Mouse (Mus musculus) ovary, postnatal 10 days (tissue): ENCODE data around the gene Slc9a9.

Experiments used
- DNase-seq: peaks from one replicate; pipeline ENCODE4 v3.0.0; 2022; ENCODE audit warnings: low spot score

Slc9a9 gene

DNA sequence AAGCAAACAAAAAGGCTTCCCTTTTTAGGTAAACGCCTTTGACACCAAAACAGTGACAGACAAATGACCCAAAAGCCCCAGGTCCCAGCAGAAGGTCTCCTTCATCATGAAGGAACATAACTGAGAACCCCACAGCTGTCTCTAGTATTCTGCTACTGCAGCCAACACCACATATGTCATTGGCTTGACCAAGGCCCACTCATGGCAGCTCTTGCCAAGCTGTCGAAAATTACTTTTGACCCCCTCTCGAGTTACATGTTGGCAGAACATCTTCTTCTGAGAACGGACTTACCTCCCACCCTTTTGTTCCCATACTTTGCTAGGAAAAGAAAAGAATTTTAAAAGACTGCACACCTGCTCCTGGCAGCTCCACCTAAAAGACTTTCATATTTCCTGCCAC, 488.2 kb downstream of the Slc9a9 start:
- DNase-seq = no peak

DNA sequence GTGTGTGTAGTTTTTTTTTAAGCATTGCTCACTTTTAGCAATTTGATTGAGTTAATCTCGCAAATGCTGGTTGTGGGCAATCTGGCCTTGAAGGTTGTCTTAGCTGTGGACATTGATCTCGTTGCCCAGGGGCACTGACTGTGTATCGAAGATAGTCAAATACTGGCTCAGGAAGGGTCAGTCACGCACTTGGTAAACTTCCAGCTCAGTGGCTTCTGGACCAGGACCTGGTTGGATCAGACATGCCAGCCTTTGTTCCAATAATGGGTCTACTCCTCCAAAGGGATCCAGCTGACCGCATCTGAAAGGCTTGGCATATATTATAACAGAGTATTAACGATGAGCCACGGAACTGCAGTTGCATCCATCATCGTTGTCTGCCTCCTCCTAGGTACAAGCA, 489.2 kb downstream of the Slc9a9 start:
- no peak for DNase-seq

DNA sequence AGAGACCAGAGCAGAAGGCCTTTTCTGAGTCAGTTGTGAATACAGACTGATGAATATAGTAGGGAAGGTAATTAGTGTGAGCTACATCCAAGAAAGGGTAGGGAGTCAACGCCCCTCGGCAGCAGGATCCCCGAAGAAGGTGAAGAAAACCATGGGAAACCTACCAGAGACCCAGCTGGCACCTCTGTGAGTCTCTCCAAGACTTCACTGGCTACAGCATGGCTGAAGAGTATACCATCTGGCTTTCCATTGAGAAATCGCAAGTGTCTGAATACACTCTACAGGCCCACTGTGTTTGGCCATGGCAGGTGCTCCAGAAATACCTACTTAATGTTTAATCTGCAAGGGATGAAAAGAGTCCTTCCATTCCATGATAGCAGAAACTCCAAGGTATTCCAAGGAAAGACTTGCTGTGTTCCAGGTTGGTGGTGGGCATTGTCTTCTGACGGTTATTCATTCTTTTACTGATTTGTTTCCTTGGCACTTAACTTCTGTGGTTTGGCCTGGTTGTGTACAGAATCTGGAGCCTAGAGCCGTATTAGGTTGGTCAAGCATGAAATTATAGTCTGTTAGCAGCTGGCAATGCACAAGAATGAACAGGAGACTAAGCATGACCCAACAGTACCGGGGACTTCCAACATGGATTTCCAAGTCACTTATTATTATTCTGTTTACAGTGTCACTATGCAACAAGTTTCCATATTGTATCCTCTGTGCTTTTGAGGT, 491.0 kb downstream of the Slc9a9 start:
- DNase-seq = no peak

DNA sequence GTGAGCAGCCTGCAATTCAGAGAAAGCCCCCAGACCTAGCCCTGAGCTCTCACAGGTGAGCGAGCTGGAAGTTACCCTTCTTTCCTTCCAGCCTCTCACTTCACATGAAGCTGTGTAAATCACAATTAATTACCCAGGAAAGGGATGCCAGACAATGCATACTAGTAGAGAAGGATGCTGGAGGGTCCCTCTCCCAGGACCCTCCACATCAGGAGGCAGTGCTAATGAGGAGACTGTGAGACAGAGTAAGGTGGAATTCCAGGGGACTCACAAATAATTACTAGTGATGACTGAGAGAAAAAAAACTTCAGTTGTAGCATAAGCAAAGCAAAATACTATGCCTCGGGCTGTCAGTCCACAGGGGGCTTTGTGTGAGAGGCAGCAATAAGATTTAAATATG, 492.0 kb downstream of the Slc9a9 start:
- DNase-seq = no peak

DNA sequence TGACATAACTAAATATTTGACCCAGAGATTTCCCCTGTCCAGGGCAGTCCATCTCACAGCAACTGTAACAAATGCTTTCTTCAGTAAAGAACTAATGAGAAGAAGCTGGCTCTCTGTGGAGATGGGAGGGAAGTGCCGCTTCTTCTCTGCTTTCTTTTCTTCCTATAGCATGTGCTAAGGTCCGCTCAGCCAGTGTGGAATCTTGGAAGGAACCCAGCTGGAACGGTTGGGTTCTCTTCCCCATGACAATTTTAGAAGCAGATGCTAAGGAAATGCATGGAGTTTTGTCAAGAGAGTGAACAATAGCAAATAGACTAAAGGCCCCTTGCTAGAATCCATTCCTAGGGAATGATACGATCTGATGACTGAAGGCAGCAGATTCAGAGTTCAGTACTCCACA, 496.5 kb downstream of the Slc9a9 start:
- no peak for DNase-seq

DNA sequence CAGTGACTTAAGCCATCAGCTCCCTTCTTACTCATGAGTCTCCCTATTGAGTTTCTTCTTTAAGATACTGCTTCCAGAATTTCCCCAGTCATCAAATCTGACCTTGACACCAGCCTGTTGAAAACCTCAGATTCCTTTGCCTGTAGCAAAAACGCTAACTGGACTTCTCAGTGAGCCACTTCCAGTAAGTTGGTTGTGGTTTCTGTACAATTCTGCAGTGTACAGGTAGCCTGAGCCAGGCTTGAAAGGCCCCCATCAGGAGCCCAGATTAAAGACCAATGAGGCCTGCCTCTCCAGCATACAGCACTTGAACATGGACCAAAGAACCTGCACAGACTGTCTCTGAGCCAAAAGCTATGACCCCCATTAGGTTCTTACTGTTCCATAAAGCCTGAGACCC, 498.1 kb downstream of the Slc9a9 start:
- no peak for DNase-seq

DNA sequence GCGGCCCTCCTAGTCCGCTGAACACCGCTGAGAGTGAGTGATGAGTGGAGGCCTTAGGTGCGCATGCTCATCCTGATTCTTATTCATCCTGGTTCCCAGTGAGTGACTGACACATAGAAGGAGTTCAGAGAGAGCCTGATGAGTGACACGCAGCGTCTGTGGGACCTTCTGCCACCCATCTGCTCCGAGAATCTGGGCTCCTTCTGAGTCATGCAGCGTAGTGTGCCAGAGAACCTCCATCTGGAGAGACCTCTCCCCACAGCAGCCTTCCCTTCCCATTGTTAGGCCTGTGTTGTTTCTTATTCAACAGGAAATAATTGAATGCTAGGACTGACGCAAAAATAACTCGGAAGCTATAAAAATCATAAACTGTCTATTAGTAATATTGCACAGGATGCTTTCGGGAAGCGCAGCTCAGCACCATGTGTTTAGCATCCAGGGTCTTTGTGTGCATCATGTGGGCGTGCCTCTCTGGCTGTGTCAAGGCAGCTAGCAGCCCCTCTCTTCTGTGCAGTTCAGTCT, 498.8 kb downstream of the Slc9a9 start:
- no peak for DNase-seq

DNA sequence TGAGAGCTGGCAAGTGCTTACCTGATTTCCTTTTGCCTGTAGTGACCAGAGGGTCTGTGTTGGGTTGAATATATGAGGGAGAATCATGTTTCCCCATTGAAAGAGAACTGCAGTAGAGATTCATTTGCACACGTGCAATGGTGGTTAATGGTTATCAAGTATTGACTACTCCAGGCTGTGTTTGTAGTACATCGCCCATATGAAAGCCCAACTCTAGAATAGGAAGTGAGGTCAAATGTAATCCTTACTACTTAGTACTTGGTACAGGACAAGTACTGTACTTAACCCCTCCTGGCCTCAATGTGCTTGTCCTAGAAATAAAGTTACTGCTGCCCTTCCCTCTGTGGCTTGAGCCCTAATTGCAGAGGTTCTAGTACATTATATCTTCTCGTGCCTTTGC, 508.5 kb downstream of the Slc9a9 start:
- no peak for DNase-seq

DNA sequence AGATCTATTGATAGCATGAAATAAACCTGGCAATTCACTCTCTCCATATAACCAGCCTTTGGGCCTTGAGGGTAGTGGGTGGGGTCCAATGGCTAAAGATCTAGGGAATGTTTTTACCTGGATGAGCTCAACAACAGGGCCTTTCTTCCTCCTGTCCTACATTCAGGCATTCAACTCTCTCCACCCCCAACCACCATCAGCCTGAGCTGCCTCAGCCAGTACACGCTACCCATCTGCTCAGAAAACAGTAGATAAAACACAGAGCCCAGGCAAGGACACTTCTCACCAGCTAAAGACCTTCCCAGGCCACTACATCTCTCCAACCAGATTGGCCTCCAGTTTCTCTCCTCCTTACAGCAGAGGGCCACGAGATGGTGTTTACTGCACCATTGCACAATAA, 510.3 kb downstream of the Slc9a9 start:
- no peak for DNase-seq

DNA sequence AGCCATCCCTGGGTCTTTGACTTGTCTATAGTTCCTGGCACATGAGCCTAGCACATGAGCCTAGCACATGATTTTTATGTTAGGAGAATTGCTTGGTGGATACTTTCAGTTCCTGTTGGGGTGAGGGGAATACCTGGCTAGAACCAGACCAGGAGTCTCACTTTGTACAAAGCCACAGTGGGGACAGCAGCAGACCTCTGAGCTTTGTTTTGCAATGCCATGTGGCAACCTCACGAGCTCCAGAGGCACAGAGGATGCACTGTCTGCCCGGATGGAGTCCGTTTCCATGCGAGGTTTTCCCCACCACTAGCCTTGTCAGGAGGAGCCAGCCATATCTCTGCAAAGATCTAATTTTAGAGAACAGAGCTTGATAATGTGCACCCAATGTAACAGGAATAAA, 510.9 kb downstream of the Slc9a9 start:
- DNase-seq = no peak

DNA sequence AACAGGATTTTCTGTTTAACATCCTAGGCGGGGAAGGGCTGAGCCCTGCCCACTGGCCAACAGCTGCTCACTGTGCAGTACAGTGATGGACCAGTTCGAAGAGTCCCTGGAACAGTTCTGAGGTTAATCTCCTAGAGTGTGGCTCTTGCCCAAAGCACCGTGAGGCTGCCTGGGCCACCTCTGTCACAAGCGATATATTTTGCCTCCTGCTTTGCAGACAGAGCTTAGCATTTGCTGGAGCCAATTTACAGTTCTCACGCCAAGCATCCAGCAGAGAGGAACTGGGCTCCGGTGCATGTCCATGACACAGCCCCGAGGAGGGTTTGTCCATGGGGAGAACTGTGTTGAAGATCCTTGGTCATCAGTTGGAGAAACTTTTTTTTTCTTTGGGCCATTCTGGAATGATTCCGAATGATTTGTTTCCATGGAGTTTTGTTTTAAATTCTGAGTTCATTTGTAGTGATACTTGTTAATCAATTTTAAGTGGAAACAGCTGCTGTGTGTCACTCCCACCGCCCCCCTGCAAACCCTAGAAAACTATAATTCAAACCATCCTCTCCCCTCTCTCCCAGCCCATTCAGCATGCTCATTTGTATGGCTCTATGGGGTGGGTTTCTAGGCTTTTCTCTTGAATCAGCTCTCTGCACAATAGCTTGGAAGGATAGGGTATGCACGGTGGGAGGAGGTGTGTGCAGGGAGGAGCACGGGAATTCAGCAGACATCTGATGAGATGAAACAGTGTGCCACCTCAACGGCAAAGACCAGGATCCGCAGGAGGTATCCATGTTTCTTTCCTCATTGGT, 511.7 kb downstream of the Slc9a9 start:
- DNase-seq = no peak

DNA sequence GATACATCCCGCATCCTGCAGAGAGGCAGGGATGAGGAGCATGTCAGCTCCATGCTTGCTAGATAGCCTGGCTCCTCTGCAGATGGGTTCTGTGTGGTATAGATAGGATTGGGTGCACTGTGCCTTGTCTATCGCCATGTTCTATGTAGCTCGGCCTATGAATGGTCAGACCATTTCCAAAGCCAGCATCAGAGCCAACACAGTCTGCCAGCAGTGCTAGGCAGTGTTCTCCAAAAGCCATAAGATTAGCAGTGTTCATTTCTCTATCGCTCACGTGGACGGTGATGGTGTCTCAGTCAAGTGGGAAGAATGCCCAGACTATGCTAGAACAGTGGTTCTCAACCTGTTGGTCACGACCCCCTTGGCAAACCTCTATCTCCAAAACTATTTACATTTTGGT, 512.6 kb downstream of the Slc9a9 start:
- no peak for DNase-seq

DNA sequence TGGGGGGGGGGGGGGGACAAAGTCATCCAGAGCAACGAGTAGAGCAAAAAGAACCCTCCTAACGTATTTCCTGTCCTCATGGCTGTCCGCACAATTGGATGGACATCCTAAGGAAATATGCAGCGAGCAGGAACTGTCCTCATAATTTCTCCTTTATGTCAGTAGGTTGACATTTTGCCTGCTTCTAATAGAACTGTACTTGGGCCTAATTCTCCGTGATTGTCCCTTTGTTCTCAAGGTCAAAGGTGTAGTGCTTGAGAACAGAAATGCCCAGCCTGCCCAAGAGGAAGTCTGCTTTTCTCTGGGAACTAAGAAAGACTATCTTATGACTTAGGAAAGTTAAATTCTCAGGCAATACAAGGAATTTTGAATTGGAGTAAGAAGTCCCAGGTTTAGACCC, 514.7 kb downstream of the Slc9a9 start:
- DNase-seq = no peak

DNA sequence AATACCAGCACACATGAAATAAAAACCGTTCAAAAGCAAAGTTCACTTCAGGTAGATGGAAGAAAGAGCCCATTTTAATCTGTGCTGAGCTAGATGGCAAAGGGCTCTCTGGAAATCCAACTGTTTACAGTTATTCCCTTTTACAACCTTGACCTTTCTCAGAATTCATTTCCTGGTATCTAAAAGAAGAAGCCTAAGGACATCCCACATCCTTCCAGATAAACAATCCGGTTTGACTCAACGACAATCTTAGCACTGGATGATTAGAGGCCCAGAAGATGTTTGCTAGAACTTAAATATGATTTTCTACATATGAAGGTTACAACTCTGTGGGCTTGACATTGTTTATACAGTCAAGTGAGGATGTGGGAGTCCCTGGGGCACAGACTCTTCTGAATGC, 516.1 kb downstream of the Slc9a9 start:
- no peak for DNase-seq

DNA sequence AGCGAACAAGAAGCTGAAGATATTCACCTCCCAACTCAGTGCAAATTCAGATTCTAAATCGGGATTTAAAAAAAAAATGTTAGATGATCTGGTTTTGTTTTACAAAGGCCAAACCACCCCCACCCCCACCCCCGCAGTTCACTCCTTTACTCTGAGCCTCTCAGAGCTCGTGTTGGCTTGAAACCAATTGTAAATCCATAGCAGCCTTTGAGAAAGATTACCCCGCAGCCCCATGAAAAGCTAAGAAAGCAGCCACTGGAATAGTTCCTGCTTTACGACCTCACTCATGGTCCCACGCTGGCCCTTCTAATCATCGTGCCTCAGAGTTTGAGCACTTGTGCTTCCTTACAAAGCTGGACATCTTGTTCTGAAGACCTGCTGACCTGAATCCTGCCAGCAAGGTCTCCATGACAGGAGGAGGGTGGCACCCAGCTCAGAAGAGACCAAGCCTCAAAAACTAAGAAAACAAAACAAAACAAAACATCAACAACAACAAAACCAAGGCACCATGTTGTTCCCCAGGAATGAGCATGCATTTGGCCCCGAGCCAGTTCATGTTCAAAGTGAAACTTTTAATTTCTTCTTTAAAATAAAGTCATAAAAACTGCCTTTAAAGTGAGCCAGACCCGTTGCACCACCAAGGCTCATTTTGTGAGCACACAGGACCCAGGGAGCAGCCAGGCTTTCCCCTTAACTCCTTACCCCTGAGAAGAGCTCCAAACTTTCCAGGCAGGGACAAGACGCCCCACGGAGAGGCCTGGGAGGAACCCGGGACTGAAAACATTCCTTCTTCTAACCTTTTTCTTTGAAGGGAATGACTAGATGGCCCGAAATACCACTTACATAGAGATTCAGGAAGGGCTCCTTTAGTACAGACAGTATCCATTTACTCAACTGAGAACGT, 516.9 kb downstream of the Slc9a9 start:
- DNase-seq = no peak

DNA sequence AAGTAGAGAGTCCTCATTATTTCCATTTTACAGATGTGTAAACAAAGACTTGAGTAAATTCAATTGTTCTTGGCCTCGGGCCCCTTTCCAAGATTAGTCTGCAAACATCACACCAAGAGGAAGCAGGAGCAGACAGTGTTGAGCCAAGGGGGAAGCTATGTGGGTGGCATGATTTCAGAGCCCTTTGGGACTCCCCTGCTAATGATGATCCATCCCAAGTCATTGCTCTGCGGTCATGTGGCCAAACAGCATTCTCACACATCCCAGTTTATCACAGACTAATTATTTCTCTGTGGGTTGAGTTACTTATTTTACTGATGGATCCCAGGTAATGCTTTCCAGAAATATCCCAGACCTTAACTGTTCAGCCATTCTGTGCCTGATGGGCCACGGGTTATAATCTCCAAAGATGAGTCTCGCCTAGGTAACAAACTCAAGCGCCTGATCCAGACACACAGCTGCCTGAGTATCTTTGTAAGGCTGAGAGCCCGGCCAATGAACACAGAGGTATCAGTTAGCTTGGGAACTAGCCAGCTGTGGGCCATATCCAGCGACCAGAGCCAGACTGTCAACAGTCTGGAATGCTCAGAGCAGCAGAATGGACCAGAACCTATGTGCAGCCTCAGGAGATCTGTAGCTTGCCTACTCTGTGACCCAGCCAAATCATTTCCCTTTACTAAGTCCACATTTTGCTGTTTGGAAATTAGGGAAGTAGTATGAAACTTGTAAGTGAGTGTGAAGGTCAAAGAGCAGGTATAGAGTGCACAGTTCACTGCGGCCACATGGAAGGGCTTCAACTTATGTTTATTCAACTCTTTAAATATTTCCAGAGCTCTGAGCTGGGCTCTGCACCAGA, 518.9 kb downstream of the Slc9a9 start:
- no peak for DNase-seq

DNA sequence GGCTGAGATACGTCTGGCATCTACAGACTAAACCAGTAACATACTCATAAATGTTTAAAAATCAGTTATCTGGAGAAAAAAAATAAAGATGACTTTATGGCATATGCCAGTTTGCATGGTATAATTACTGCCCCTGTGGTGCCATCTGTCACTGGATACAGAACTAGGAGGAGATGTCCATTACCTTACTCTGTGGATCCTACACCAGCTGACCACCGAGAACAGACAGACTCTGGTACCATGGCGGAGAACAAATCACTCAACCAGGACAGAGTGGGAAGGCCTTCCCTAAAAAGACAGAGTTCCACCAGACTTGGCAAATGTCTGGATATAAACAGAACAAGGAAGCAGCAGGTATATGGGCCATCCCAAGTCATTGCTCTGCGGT, 519.5 kb downstream of the Slc9a9 start:
- no peak for DNase-seq

DNA sequence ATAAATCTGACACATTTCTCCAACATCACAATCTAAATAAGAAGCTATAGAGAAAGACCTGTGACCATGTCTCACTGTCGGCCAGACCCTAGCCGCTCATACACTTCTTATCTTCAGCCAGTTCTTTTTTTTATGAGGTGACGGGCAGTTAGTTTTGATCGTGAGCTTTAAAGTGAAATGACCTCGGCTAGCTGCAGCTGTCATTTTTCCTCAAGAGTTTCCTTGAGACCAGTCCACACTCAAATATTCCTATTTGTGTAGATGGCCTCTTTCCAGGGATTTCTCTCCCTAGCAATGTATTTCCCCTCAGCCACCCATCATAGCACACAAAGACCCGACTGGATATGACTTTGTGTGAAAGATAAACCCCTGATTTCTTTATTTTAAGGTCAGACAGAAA, 521.7 kb downstream of the Slc9a9 start:
- DNase-seq = no peak

DNA sequence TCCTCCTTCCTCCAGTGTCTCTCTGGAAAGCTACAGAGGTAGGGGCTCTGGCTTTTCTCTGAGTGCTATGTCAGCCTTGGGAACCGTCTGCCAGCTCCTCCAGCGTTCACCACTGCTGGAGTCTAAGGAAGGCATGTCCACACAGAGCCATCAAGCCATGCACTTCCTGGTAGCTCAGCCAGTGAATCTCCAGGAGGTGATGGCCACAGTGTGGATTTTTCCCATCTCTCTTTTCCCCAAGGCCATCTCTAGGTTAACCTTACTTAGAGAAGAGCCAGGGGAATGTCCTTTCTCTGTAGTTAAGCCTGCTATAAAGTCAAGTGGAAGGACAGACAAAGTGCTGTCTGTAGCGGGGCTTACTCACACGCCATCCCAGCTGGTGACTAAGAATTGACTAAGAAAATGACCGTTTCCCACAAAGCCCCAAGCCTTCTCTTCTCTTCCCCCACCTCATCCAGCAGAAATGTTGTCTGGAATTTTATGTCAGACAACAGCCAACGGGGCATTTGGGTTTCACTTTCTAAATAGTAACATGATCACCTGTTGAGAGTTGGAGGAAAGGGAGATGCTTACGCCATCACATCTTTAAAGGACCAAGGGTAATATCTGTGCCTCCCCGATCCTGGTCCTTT, 523.3 kb downstream of the Slc9a9 start:
- no peak for DNase-seq

DNA sequence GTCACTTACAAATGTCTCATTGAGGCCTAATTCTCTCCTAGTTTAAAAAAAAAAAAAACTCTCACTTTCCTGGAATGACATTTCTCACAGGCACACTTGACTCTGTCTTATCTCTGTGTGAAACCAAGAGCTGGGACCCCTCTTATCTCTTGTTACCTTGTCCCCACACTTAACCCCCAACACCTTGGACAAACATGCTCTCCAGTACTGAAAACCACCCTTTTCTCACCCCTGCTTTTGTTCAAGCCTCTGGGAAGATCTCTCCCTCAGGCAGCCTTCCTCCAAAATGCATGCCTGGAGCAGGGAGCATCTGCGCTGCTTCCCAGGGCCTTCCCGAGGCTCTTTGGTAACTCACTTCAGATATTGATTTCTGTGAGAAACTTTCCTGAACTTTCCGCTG, 524.0 kb downstream of the Slc9a9 start:
- DNase-seq = no peak

DNA sequence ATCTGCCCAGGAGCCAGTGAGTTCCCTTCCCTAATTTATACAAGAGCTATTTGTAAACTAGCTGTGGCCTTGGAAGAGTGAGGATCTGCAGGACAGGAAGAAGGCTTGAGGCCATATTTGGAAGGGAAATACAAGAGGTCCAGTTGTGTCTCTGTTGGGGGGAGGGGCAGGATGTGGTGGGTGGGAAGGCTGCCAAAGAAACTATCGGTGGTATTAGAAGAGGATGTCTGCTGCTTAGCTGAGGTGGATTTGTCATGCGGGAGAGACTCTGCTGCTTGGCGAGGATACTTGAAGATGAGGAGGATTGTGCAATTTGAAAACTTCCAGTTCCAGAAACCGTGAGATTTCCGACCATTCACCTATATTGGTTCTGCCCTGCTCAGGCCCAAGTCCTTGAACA, 524.4 kb downstream of the Slc9a9 start:
- DNase-seq = no peak
